Mouse (Mus musculus) midbrain, embryonic 11.5 days (tissue): ENCODE results near the gene Smad5. TPM values are rescaled to one million over a fixed set of nuclear protein-coding genes. Genes with fewer than 3 reads are reported as not detected.

ENCODE experiments used
- ATAC-seq: fragments of 200-750 bp; cut with Nextera tagmentation; 2 replicates; pipeline ENCODE4 v1.8.0; 2017; ENCODE audit warnings: moderate TSS enrichment, moderate library complexity; ENCODE audit not compliant: low FRiP score
- DNase-seq: peaks from one replicate; pipeline ENCODE4 v3.0.0; 2015; ENCODE audit warnings: low spot score; ENCODE audit errors: missing footprints
- H3K27ac ChIP-seq: fragments of 300-500 bp; sonication (generic); 2 replicates; pipeline ENCODE4 v1.5.1; 2014; ENCODE audit warnings: low read depth, low read length
- H3K27me3 ChIP-seq: fragments of 300-500 bp; sonication (generic); 2 replicates; pipeline ENCODE4 v1.6.1; 2014; ENCODE audit warnings: mild to moderate bottlenecking, low read length, moderate library complexity, mixed read lengths; ENCODE audit not compliant: control insufficient read depth, insufficient read depth
- H3K36me3 ChIP-seq: fragments of 300-500 bp; sonication (generic); 2 replicates; pipeline ENCODE4 v1.6.1; 2014; ENCODE audit warnings: mild to moderate bottlenecking, low read length, moderate library complexity, mixed read lengths; ENCODE audit not compliant: control insufficient read depth, insufficient read depth
- H3K4me1 ChIP-seq: fragments of 300-500 bp; sonication (generic); 2 replicates; pipeline ENCODE4 v1.6.1; 2014; ENCODE audit warnings: low read length; ENCODE audit not compliant: control insufficient read depth, insufficient read depth
- H3K4me2 ChIP-seq: fragments of 300-500 bp; sonication (generic); 2 replicates; pipeline ENCODE4 v1.6.1; 2014; ENCODE audit warnings: mild to moderate bottlenecking, moderate library complexity
- H3K4me3 ChIP-seq: fragments of 300-500 bp; sonication (generic); 2 replicates; pipeline ENCODE4 v1.5.1; 2014; ENCODE audit warnings: low read depth, low read length
- H3K9ac ChIP-seq: fragments of 300-500 bp; sonication (generic); 2 replicates; pipeline ENCODE4 v1.6.1; 2014; ENCODE audit warnings: low read length
- H3K9me3 ChIP-seq: fragments of 300-500 bp; sonication (generic); 2 replicates; pipeline ENCODE4 v1.6.1; 2016; ENCODE audit warnings: low read length; ENCODE audit not compliant: control insufficient read depth
- WGBS: fragments of 180-500 bp; shearing (Covaris S2); extraction: QIAGEN DNeasy Blood & Tissue Kit; methylation state at CpG from one replicate; pipeline ENCODE4 v1.1.7; 2014; 5-methylcytosine and 5-hydroxymethylcytosine counted together
- polyA plus RNA-seq: library from polyadenylated mRNA; unstranded; fragments of >200 nt; fragmentation: Nextera tagmentation; extraction: Ambion mirVana; gene quantifications from 2 replicates; pipeline ENCODE4 v1.2.1, GENCODE M21; 2014

The Smad5 gene
- polyA plus RNA-seq, 1 experiment from 2014 or later = 43.4 TPM

DNA sequence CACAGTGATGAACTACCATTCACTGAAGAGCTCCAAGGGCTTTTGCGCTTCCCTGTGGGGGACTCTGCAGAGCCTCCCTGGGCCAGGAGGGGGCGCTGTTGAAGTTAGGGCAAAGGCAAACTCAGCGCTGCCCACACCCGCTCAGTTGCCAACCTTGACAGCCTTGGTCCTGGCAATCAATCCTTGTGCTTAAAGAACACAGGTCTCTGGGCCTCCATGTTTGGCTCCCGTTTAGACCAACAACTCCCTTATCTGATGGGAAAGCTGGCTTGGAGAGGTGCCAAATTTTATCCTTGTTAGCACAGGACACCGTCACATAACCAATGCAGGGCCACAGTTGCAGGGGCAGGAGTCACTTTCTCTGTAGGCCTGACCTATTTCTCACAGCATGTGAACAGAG is 53.1 kb downstream of the Smad5 start:
- peaks cover 14% of the 10 kb centered on the region for H3K4me1 ChIP-seq
- WGBS = 70% methylated on average over 6 of the region's 6 CpGs
- no peaks in the 10 kb centered on the region for H3K36me3 ChIP-seq
- no peak overlapping the region for H3K27ac ChIP-seq
- H3K4me3 ChIP-seq = no peak overlapping the region
- H3K4me2 ChIP-seq = no peak overlapping the region
- no peaks in the 10 kb centered on the region for H3K9me3 ChIP-seq
- DNase-seq (no peak), ATAC-seq (no peak)
- H3K9ac ChIP-seq = no peak overlapping the region
- peaks cover 40% of the 10 kb centered on the region for H3K27me3 ChIP-seq

- H3K4me1 ChIP-seq = peaks cover 12% of the 10 kb centered on the region
- WGBS = 72% methylated on average over 12 of the region's 12 CpGs
- no peak overlapping the region for H3K4me3 ChIP-seq
- DNase-seq = no peak
- peaks cover 27% of the 10 kb centered on the region for H3K27me3 ChIP-seq
- no peaks in the 10 kb centered on the region for H3K9me3 ChIP-seq
- H3K9ac ChIP-seq = no peak overlapping the region
- H3K4me2 ChIP-seq = no peak overlapping the region
- H3K36me3 ChIP-seq = no peaks in the 10 kb centered on the region
- ATAC-seq = no peak
- no peak overlapping the region for H3K27ac ChIP-seq
Observed at GRCm38 (mm10) chr13:56757201-56757600, 54.4 kb downstream of the Smad5 start.

DNA sequence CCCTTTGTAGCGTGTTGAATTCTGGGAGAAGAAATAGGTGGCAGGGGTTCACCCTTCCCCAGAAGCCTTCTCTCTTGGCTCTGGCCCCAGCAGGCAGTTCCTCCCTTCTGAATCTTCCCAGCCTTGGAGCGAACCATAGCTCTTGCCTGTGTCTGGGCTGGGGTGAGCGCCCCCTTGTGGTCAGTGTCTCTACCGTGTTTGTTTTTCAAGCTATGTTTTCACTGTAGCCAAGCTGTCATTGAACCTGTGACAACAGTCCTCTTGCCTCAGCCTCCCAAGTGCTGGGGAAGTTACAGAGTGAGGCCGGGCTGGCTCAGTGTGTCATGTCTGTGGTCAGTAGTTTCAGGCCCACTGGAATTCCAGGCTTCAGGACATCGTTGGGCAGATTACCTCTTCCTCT is 55.7 kb downstream of the Smad5 start:
- H3K4me2 ChIP-seq = no peak overlapping the region
- H3K27ac ChIP-seq = no peak overlapping the region
- no peaks in the 10 kb centered on the region for H3K36me3 ChIP-seq
- 22% methylated on average over 6 of the region's 6 CpGs for WGBS
- H3K4me3 ChIP-seq = no peak overlapping the region
- no peaks in the 10 kb centered on the region; the same call in 1 of the 2 replicates for H3K4me1 ChIP-seq
- no peaks in the 10 kb centered on the region for H3K9me3 ChIP-seq
- H3K9ac ChIP-seq = no peak overlapping the region
- ATAC-seq = no peak
- H3K27me3 ChIP-seq = peaks cover 14% of the 10 kb centered on the region
- peak; percentile 94 for DNase-seq

GRCm38 (mm10) chr13:56762446-56763229 is 59.8 kb downstream of the Smad5 start:
- Histone ChIP-seq H3K4me2 (no peak overlapping the region), H3K9me3 (no peaks in the 10 kb centered on the region), H3K4me1 (peaks cover 8% of the 10 kb centered on the region), H3K36me3 (no peaks in the 10 kb centered on the region), H3K27me3 (no peaks in the 10 kb centered on the region), H3K4me3 (no peak overlapping the region), H3K27ac (no peak overlapping the region), H3K9ac (no peak overlapping the region)
- ATAC-seq = no peak
- 55% methylated on average over 13 of the region's 13 CpGs for WGBS
- DNase-seq = no peak

GRCm38 (mm10) chr13:56765284-56766032 is 62.6 kb downstream of the Smad5 start:
- no peak overlapping the region for H3K9ac ChIP-seq
- peaks cover 19% of the 10 kb centered on the region for H3K4me1 ChIP-seq

DNA sequence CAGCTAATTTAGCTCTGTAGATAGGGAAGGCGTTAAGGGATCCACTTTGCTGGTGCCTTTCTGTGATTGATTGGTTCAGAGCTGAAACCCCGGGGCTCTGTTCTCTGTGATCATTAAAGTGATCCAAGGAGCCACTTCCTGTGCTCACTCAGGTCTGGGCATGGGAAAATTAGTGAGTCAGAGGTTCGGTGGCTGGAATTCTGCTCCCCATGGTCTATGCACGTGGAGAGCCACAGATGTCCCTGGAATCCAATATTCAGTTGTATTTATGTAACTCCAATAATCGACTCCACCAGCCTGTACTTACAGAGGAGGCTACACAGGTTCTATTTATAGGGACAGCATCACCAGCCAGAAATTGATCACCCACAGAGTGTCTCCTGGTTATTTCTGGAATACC is 63.4 kb downstream of the Smad5 start:
- Histone ChIP-seq H3K9me3 (no peaks in the 10 kb centered on the region), H3K4me2 (no peak overlapping the region), H3K4me1 (peaks cover 20% of the 10 kb centered on the region), H3K9ac (no peak overlapping the region), H3K27me3 (no peaks in the 10 kb centered on the region; the same call in 1 of the 2 replicates), H3K27ac (no peak overlapping the region), H3K4me3 (no peak overlapping the region), H3K36me3 (no peaks in the 10 kb centered on the region)
- DNase-seq (no peak), ATAC-seq (no peak)
- 67% methylated on average over 5 of the region's 5 CpGs for WGBS

More at GRCm38 (mm10) chr13:56765284-56766032, 62.6 kb downstream of the Smad5 start:
- no peak for DNase-seq
- Histone ChIP-seq H3K27ac (no peak overlapping the region), H3K36me3 (no peaks in the 10 kb centered on the region), H3K4me2 (no peak overlapping the region), H3K27me3 (no peaks in the 10 kb centered on the region; the same call in 1 of the 2 replicates), H3K4me3 (no peak overlapping the region), H3K9me3 (no peaks in the 10 kb centered on the region)
- ATAC-seq = no peak
- 59% methylated on average over 25 of the region's 25 CpGs for WGBS

- H3K4me3 ChIP-seq = no peak overlapping the region
- ATAC-seq = no peak
- peaks cover 26% of the 10 kb centered on the region for H3K4me1 ChIP-seq
- H3K27me3 ChIP-seq = no peaks in the 10 kb centered on the region; the same call in 1 of the 2 replicates
- no peaks in the 10 kb centered on the region for H3K36me3 ChIP-seq
- no peak overlapping the region; the same call in 1 of the 2 replicates for H3K27ac ChIP-seq
- no peaks in the 10 kb centered on the region for H3K9me3 ChIP-seq
- no peak overlapping the region for H3K4me2 ChIP-seq
- no peak for DNase-seq
- H3K9ac ChIP-seq = no peak overlapping the region
- WGBS = 26% methylated on average over 4 of the region's 4 CpGs
Observed at GRCm38 (mm10) chr13:56769431-56769830, 66.6 kb downstream of the Smad5 start.

DNA sequence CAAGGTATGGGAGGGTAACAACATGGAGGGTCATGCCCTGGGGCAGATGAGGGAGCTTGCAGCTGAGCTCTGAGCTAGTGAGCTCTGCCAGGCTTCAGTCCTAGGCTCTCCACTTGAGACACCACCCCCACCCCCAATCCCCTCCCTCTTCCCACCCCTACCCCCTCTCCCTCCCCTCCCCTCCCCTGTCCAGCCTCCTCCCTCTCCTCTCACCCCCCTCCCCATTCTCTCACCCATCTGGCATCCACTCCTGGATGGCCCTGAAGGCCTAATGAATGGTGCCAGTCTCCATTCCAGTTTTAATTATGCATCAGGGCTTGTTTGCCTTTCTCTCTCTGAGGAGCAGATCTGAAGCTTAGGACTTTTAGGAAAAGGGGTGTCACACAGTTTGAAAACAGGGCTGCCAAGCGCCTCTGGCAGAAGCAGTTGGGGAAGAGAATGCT is 67.3 kb downstream of the Smad5 start:
- H3K27ac ChIP-seq = no peak overlapping the region
- DNase-seq = no peak

GRCm38 (mm10) chr13:56770786-56771185 is 68.0 kb downstream of the Smad5 start:
- Histone ChIP-seq H3K9me3 (no peaks in the 10 kb centered on the region), H3K27me3 (no peaks in the 10 kb centered on the region; the same call in 1 of the 2 replicates), H3K4me3 (no peak overlapping the region), H3K9ac (no peak overlapping the region), H3K27ac (no peak overlapping the region), H3K36me3 (no peaks in the 10 kb centered on the region), H3K4me2 (no peak overlapping the region), H3K4me1 (peaks cover 22% of the 10 kb centered on the region)
- WGBS = 72% methylated on average over 5 of the region's 5 CpGs
- DNase-seq (no peak), ATAC-seq (no peak)

More for the DNA sequence above, 67.3 kb downstream of the Smad5 start:
- H3K9ac ChIP-seq = no peak overlapping the region
- WGBS = 50% methylated on average over 1 of the region's 1 CpGs
- peaks cover 28% of the 10 kb centered on the region for H3K4me1 ChIP-seq
- peak; percentile 60 for ATAC-seq
- no peak overlapping the region for H3K4me3 ChIP-seq
- H3K4me2 ChIP-seq = no peak overlapping the region
- no peaks in the 10 kb centered on the region; the same call in 1 of the 2 replicates for H3K27me3 ChIP-seq
- H3K9me3 ChIP-seq = no peaks in the 10 kb centered on the region
- H3K36me3 ChIP-seq = no peaks in the 10 kb centered on the region
